Mouse (Mus musculus) liver, embryonic 13.5 days (tissue): ENCODE results near the gene Ddx27. TPM values are rescaled to one million over a fixed set of nuclear protein-coding genes. Genes with fewer than 3 reads are reported as not detected.

Source experiments
- ATAC-seq: fragments of 200-750 bp; cut with Nextera tagmentation; 2 replicates; pipeline ENCODE4 v1.8.0; 2017; ENCODE audit warnings: low read depth, mild to moderate bottlenecking, moderate number of reproducible peaks, moderate library complexity
- DNase-seq: peaks from one replicate; pipeline ENCODE4 v3.0.0; 2022
- H3K27ac ChIP-seq: fragments of 300-500 bp; sonication (generic); 2 replicates; pipeline ENCODE4 v1.5.1; 2015; ENCODE audit warnings: moderate library complexity, mild to moderate bottlenecking, inconsistent platforms
- H3K27me3 ChIP-seq: fragments of 300-500 bp; sonication (generic); 2 replicates; pipeline ENCODE4 v1.6.1; 2015; ENCODE audit warnings: mild to moderate bottlenecking, inconsistent platforms
- H3K36me3 ChIP-seq: fragments of 300-500 bp; sonication (generic); 2 replicates; pipeline ENCODE4 v1.6.1; 2015; ENCODE audit warnings: mild to moderate bottlenecking, inconsistent platforms
- H3K4me1 ChIP-seq: fragments of 300-500 bp; sonication (generic); replicated peaks from 2 replicates; pipeline ENCODE4 v1.6.1; 2015; ENCODE audit warnings: inconsistent platforms
- H3K4me2 ChIP-seq: fragments of 300-500 bp; sonication (generic); 2 replicates; pipeline ENCODE4 v1.6.1; 2015; ENCODE audit warnings: inconsistent platforms, mild to moderate bottlenecking, moderate library complexity
- H3K4me3 ChIP-seq: fragments of 300-500 bp; sonication (generic); replicated peaks from 2 replicates; pipeline ENCODE4 v1.5.1; 2015; ENCODE audit warnings: mild to moderate bottlenecking, inconsistent platforms
- H3K9ac ChIP-seq: fragments of 300-500 bp; sonication (generic); 2 replicates; pipeline ENCODE4 v1.6.1; 2015; ENCODE audit warnings: mild to moderate bottlenecking, inconsistent platforms
- H3K9me3 ChIP-seq: fragments of 300-500 bp; sonication (generic); replicated peaks from 2 replicates; pipeline ENCODE4 v1.6.1; 2016; ENCODE audit warnings: inconsistent platforms
- WGBS: fragments of 180-500 bp; shearing (Covaris S2); methylation state at CpG from one replicate; pipeline ENCODE4 v1.1.7; 2015; ENCODE audit not compliant: insufficient replicate concordance; 5-methylcytosine and 5-hydroxymethylcytosine counted together
- polyA plus RNA-seq: library from polyadenylated mRNA; unstranded; fragments of >200 nt; fragmentation: Nextera tagmentation; extraction: Ambion mirVana; gene quantifications from 2 replicates; pipeline ENCODE4 v1.2.1, GENCODE M21; 2015

The Ddx27 gene
- polyA plus RNA-seq, 1 experiment from 2014 or later = 53.6 TPM

GRCm38 (mm10) chr2:167074587-167074986, 59.6 kb downstream of the Ddx27 start:
- Histone ChIP-seq H3K4me3 (no peak overlapping the region), H3K4me1 (peaks cover 24% of the 10 kb centered on the region), H3K9me3 (no peaks in the 10 kb centered on the region), H3K36me3 (no peaks in the 10 kb centered on the region), H3K4me2 (no peak overlapping the region), H3K27ac (no peak overlapping the region), H3K9ac (no peak overlapping the region), H3K27me3 (peaks cover 13% of the 10 kb centered on the region; the same call in 1 of the 2 replicates)
- ATAC-seq = no peak
- WGBS = 71% methylated on average over 5 of the region's 5 CpGs
- DNase-seq = no peak

GRCm38 (mm10) chr2:167076352-167076751, 61.4 kb downstream of the Ddx27 start:
- 0 out of 2 replicates have a peak, but pooled peaks cover 8% of the 10 kb centered on the region for H3K27me3 ChIP-seq
- DNase-seq (no peak), ATAC-seq (no peak)
- no peak overlapping the region for H3K9ac ChIP-seq
- H3K4me1 ChIP-seq = peaks cover 12% of the 10 kb centered on the region
- WGBS = 78% methylated on average over 4 of the region's 4 CpGs
- no peaks in the 10 kb centered on the region for H3K36me3 ChIP-seq
- H3K4me2 ChIP-seq = no peak overlapping the region
- no peak overlapping the region for H3K27ac ChIP-seq
- H3K9me3 ChIP-seq = no peaks in the 10 kb centered on the region
- no peak overlapping the region for H3K4me3 ChIP-seq

- Histone ChIP-seq H3K4me1 (peaks cover 8% of the 10 kb centered on the region; the same call in 1 of the 2 replicates), H3K27ac (no peak overlapping the region), H3K9me3 (no peaks in the 10 kb centered on the region), H3K9ac (no peak overlapping the region), H3K4me2 (no peak overlapping the region), H3K36me3 (no peaks in the 10 kb centered on the region), H3K4me3 (no peak overlapping the region), H3K27me3 (0 out of 2 replicates have a peak, but pooled peaks cover 8% of the 10 kb centered on the region)
- DNase-seq = no peak
- 70% methylated on average over 2 of the region's 2 CpGs for WGBS
- ATAC-seq = no peak
These were observed 61.8 kb downstream of the Ddx27 start for GRCm38 (mm10) chr2:167076759-167077158.

GRCm38 (mm10) chr2:167077199-167077962, 62.4 kb downstream of the Ddx27 start:
- Histone ChIP-seq H3K27ac (no peak overlapping the region), H3K4me1 (peaks cover 2% of the 10 kb centered on the region; the same call in 1 of the 2 replicates), H3K9me3 (no peaks in the 10 kb centered on the region), H3K9ac (no peak overlapping the region), H3K4me2 (no peak overlapping the region), H3K27me3 (0 out of 2 replicates have a peak, but pooled peaks cover 8% of the 10 kb centered on the region), H3K4me3 (no peak overlapping the region), H3K36me3 (no peaks in the 10 kb centered on the region)
- ATAC-seq (no peak), DNase-seq (no peak)
- WGBS = 66% methylated on average over 11 of the region's 11 CpGs

- Histone ChIP-seq H3K36me3 (no peaks in the 10 kb centered on the region), H3K27ac (no peak overlapping the region), H3K4me3 (no peak overlapping the region), H3K9ac (no peak overlapping the region), H3K9me3 (no peaks in the 10 kb centered on the region), H3K4me1 (no peaks in the 10 kb centered on the region), H3K4me2 (no peak overlapping the region), H3K27me3 (0 out of 2 replicates have a peak, but pooled peaks cover 8% of the 10 kb centered on the region)
- ATAC-seq (no peak), DNase-seq (no peak)
- WGBS = 31% methylated on average over 7 of the region's 7 CpGs
These were observed 63.5 kb downstream of the Ddx27 start for GRCm38 (mm10) chr2:167078486-167078885.

GRCm38 (mm10) chr2:167078931-167079495, 64.0 kb downstream of the Ddx27 start:
- no peaks in the 10 kb centered on the region for H3K4me1 ChIP-seq
- H3K36me3 ChIP-seq = no peaks in the 10 kb centered on the region
- no peaks in the 10 kb centered on the region for H3K9me3 ChIP-seq
- H3K4me2 ChIP-seq = no peak overlapping the region
- 41% methylated on average over 9 of the region's 9 CpGs for WGBS
- no peak overlapping the region for H3K9ac ChIP-seq
- H3K4me3 ChIP-seq = no peak overlapping the region
- H3K27ac ChIP-seq = no peak overlapping the region
- H3K27me3 ChIP-seq = 0 out of 2 replicates have a peak, but pooled peaks cover 8% of the 10 kb centered on the region
- ATAC-seq = no peak
- no peak for DNase-seq

GRCm38 (mm10) chr2:167079535-167080257, 64.7 kb downstream of the Ddx27 start:
- 71% methylated on average over 18 of the region's 18 CpGs for WGBS
- no peaks in the 10 kb centered on the region for H3K4me1 ChIP-seq
- no peak for ATAC-seq
- H3K36me3 ChIP-seq = no peaks in the 10 kb centered on the region
- no peaks in the 10 kb centered on the region for H3K9me3 ChIP-seq
- no peak overlapping the region for H3K9ac ChIP-seq
- no peak for DNase-seq
- H3K4me3 ChIP-seq = no peak overlapping the region
- no peak overlapping the region for H3K27ac ChIP-seq
- no peak overlapping the region for H3K4me2 ChIP-seq
- H3K27me3 ChIP-seq = 0 out of 2 replicates have a peak, but pooled peaks cover 8% of the 10 kb centered on the region

GRCm38 (mm10) chr2:167080387-167080786, 65.4 kb downstream of the Ddx27 start:
- Histone ChIP-seq H3K4me3 (no peak overlapping the region), H3K9ac (no peak overlapping the region), H3K27me3 (0 out of 2 replicates have a peak, but pooled peaks cover 8% of the 10 kb centered on the region), H3K9me3 (no peaks in the 10 kb centered on the region), H3K36me3 (no peaks in the 10 kb centered on the region), H3K4me2 (no peak overlapping the region), H3K4me1 (no peaks in the 10 kb centered on the region), H3K27ac (no peak overlapping the region)
- no peak for ATAC-seq
- no peak for DNase-seq
- WGBS = 64% methylated on average over 3 of the region's 3 CpGs

- Histone ChIP-seq H3K9ac (no peak overlapping the region), H3K9me3 (no peaks in the 10 kb centered on the region), H3K4me1 (no peaks in the 10 kb centered on the region), H3K4me3 (no peak overlapping the region), H3K27me3 (peaks cover 9% of the 10 kb centered on the region; the same call in 1 of the 2 replicates), H3K36me3 (no peaks in the 10 kb centered on the region), H3K27ac (no peak overlapping the region), H3K4me2 (no peak overlapping the region)
- ATAC-seq = no peak
- 52% methylated on average over 6 of the region's 6 CpGs for WGBS
- DNase-seq = no peak
These were observed 66.1 kb downstream of the Ddx27 start for GRCm38 (mm10) chr2:167081135-167081534.

- no peaks in the 10 kb centered on the region for H3K36me3 ChIP-seq
- H3K4me2 ChIP-seq = no peak overlapping the region
- no peak overlapping the region for H3K27ac ChIP-seq
- H3K9ac ChIP-seq = no peak overlapping the region
- DNase-seq (no peak), ATAC-seq (no peak)
- H3K9me3 ChIP-seq = no peaks in the 10 kb centered on the region
- no peaks in the 10 kb centered on the region for H3K4me1 ChIP-seq
- 5% methylated on average over 4 of the region's 4 CpGs for WGBS
- H3K27me3 ChIP-seq = peaks cover 12% of the 10 kb centered on the region; the same call in 1 of the 2 replicates
- no peak overlapping the region for H3K4me3 ChIP-seq
These were observed 66.6 kb downstream of the Ddx27 start for GRCm38 (mm10) chr2:167081639-167082038.
